Mouse (Mus musculus) forebrain, embryonic 16.5 days (tissue): ENCODE measurements around the gene Trim75. TPM values are rescaled to one million over a fixed set of nuclear protein-coding genes. Genes with fewer than 3 reads are reported as not detected.

Experiments
- polyA plus RNA-seq: library from polyadenylated mRNA; unstranded; fragments of >200 nt; fragmentation: Nextera tagmentation; extraction: Ambion mirVana; gene quantifications from 2 replicates; pipeline ENCODE4 v1.2.1, GENCODE M21; 2015

Trim75 gene
- polyA plus RNA-seq, 1 experiment from 2014 or later = 0.34 TPM

Other genes with a start within 250 kb of the Trim75 start
- 30.1 and 32.9 TPM in 2 replicates for gene Klhl2, start 137.8 kb downstream of the Trim75 start, polyA plus RNA-seq
- 20.9 and 25.0 TPM in 2 replicates for gene Tmem192, start 40.6 kb downstream of the Trim75 start, polyA plus RNA-seq
- gene Trim61, start 30.7 kb upstream of the Trim75 start, polyA plus RNA-seq = not detected in 2 replicates
- not detected in 2 replicates for gene Trim60, start 30.8 kb upstream of the Trim75 start, polyA plus RNA-seq
- 0.45 and 1.1 TPM in 2 replicates for gene Apela, start 49.5 kb upstream of the Trim75 start, polyA plus RNA-seq
- gene Gm10663, start 87.2 kb upstream of the Trim75 start, polyA plus RNA-seq = not detected in 2 replicates
- not detected in 2 replicates for gene BC030870, start 141.7 kb upstream of the Trim75 start, polyA plus RNA-seq